Mouse (Mus musculus) forebrain, postnatal 0 days (tissue): ENCODE measurements around the gene Mtcl1. TPM values are rescaled to one million over a fixed set of nuclear protein-coding genes. Genes with fewer than 3 reads are reported as not detected.

Experiments used
- ATAC-seq: fragments of 200-750 bp; cut with Nextera tagmentation; 2 replicates; pipeline ENCODE4 v1.8.0; 2017; ENCODE audit warnings: mild to moderate bottlenecking, moderate library complexity
- DNase-seq: peaks from one replicate; pipeline ENCODE4 v3.0.0-alpha.2; 2015
- H3K27ac ChIP-seq: fragments of 300-500 bp; sonication (generic); 2 replicates; pipeline ENCODE4 v1.5.1; 2014; ENCODE audit warnings: low read depth, mild to moderate bottlenecking, antibody characterized with exemption, low read length, moderate library complexity, mixed read lengths
- H3K27me3 ChIP-seq: fragments of 300-500 bp; sonication (generic); 2 replicates; pipeline ENCODE4 v1.6.1; 2014; ENCODE audit warnings: mild to moderate bottlenecking, low read length, mixed read lengths; ENCODE audit not compliant: insufficient read depth
- H3K36me3 ChIP-seq: fragments of 300-500 bp; sonication (generic); 2 replicates; pipeline ENCODE4 v1.6.1; 2014; ENCODE audit warnings: mild to moderate bottlenecking, moderate library complexity; ENCODE audit not compliant: insufficient read depth
- H3K4me1 ChIP-seq: fragments of 300-500 bp; sonication (generic); 2 replicates; pipeline ENCODE4 v1.6.1; 2014; ENCODE audit warnings: antibody characterized with exemption; ENCODE audit not compliant: insufficient read depth
- H3K4me2 ChIP-seq: fragments of 300-500 bp; sonication (generic); 2 replicates; pipeline ENCODE4 v1.6.1; 2014; ENCODE audit warnings: low read depth, mild to moderate bottlenecking, moderate library complexity
- H3K4me3 ChIP-seq: fragments of 300-500 bp; sonication (generic); 2 replicates; pipeline ENCODE4 v1.5.1; 2014; ENCODE audit warnings: low read depth, low read length, mixed read lengths
- H3K9ac ChIP-seq: fragments of 300-500 bp; sonication (generic); 2 replicates; pipeline ENCODE4 v1.6.1; 2014; ENCODE audit warnings: mild to moderate bottlenecking
- H3K9me3 ChIP-seq: fragments of 300-500 bp; sonication (generic); 2 replicates; pipeline ENCODE4 v1.6.1; 2016; ENCODE audit warnings: low read length
- CTCF ChIP-seq: sonication (generic); IDR thresholded peaks from 2 replicates; pipeline ENCODE4 v1.5.1; 2016; ENCODE audit warnings: antibody characterized with exemption, control low read depth, low read depth
- WGBS: fragments of 180-500 bp; shearing (Covaris S2); extraction: QIAGEN DNeasy Blood & Tissue Kit; methylation state at CpG from one replicate; pipeline ENCODE4 v1.1.7; 2014; 5-methylcytosine and 5-hydroxymethylcytosine counted together
- polyA plus RNA-seq: library from polyadenylated mRNA; unstranded; fragments of >200 nt; fragmentation: Nextera tagmentation; extraction: Ambion mirVana; gene quantifications from 2 replicates; pipeline ENCODE4 v1.2.1, GENCODE M21; 2015
- total RNA-seq: library from RNA; depleted of rRNA; stranded (reverse); fragments of >200 nt; gene quantifications from 2 replicates; pipeline ENCODE4 v1.2.3, GENCODE M21; 2014

The Mtcl1 gene
- total and polyA plus RNA-seq, 2 experiments from 2014 or later = 8.5 to 25.7 TPM

GRCm38 (mm10) chr17:66345680-66346079, 103.9 kb downstream of the Mtcl1 start:
- no peak overlapping the region for H3K4me3 ChIP-seq
- peak; percentile 35 for DNase-seq
- ATAC-seq = no peak

GRCm38 (mm10) chr17:66342932-66343331, 106.6 kb downstream of the Mtcl1 start:
- 94% methylated on average over 18 of the region's 18 CpGs for WGBS
- TF ChIP-seq CTCF = no peak
- H3K36me3 ChIP-seq = peaks cover 46% of the 10 kb centered on the region
- no peak overlapping the region for H3K4me2 ChIP-seq
- DNase-seq (no peak), ATAC-seq (no peak)
- H3K4me3 ChIP-seq = no peak overlapping the region
- no peak overlapping the region for H3K9ac ChIP-seq
- H3K27ac ChIP-seq = no peak overlapping the region
- H3K4me1 ChIP-seq = no peaks in the 10 kb centered on the region
- H3K9me3 ChIP-seq = no peaks in the 10 kb centered on the region
- no peaks in the 10 kb centered on the region for H3K27me3 ChIP-seq

More at GRCm38 (mm10) chr17:66345680-66346079, 103.9 kb downstream of the Mtcl1 start:
- no peak for TF ChIP-seq CTCF
- H3K27ac ChIP-seq = no peak overlapping the region
- H3K36me3 ChIP-seq = peaks cover 48% of the 10 kb centered on the region
- H3K4me2 ChIP-seq = no peak overlapping the region
- WGBS = 50% methylated on average over 15 of the region's 15 CpGs
- H3K4me1 ChIP-seq = peaks cover 4% of the 10 kb centered on the region
- no peaks in the 10 kb centered on the region for H3K9me3 ChIP-seq
- H3K27me3 ChIP-seq = no peaks in the 10 kb centered on the region
- H3K9ac ChIP-seq = no peak overlapping the region

DNA sequence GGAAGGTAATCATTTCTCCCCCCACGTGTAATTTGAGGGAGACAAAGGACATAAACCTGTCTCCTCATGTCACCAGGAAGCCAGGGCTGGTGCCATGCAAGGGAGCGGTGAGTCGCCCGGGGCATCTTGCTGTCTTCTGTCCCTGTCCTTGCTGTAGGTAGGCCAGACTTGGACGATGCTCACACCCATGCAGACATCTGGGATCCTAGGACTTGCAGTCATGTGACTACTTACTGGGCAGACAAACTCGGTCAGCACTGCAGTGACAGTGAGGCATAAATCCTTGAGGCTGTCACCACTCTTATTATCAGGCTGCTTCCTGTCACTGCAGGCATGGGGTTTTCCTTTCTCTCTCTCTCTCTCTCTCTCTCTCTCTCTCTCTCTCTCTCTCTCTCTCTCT, 107.9 kb downstream of the Mtcl1 start:
- no peak overlapping the region for H3K4me2 ChIP-seq
- H3K27me3 ChIP-seq = no peaks in the 10 kb centered on the region
- ATAC-seq = no peak
- no peak overlapping the region for H3K4me3 ChIP-seq
- no peak for DNase-seq
- H3K27ac ChIP-seq = no peak overlapping the region
- WGBS = 91% methylated on average over 6 of the region's 6 CpGs
- H3K4me1 ChIP-seq = no peaks in the 10 kb centered on the region
- no peak for TF ChIP-seq CTCF
- H3K9ac ChIP-seq = no peak overlapping the region
- no peaks in the 10 kb centered on the region for H3K9me3 ChIP-seq
- H3K36me3 ChIP-seq = peaks cover 50% of the 10 kb centered on the region

GRCm38 (mm10) chr17:66340798-66341197, 108.8 kb downstream of the Mtcl1 start:
- DNase-seq = no peak
- Histone ChIP-seq H3K4me3 (no peak overlapping the region), H3K9ac (no peak overlapping the region), H3K27me3 (no peaks in the 10 kb centered on the region), H3K4me1 (no peaks in the 10 kb centered on the region), H3K4me2 (no peak overlapping the region), H3K36me3 (peaks cover 48% of the 10 kb centered on the region), H3K27ac (no peak overlapping the region), H3K9me3 (no peaks in the 10 kb centered on the region)
- no peak for ATAC-seq
- 86% methylated on average over 12 of the region's 12 CpGs for WGBS
- TF ChIP-seq CTCF = no peak

DNA sequence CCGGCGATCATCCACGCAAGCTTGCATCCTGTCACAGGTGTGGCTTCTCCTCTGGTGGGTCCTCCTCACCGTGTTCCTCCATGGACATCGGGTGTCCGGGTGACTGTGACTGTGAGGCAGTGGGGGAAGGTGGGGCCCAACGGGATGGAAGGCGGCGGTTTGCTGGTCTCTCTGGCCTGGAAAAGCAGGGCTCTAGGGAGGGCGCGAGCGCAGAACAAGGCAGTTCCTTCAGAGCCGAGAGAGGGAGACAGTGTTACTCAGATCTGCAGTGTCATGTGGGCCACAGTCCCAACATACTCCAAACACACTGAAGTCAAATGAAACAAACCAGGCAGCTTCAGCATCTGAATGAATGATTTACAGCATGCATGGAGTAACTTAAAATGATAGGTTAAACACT, 111.6 kb downstream of the Mtcl1 start:
- DNase-seq = no peak
- no peak overlapping the region for H3K9ac ChIP-seq
- no peaks in the 10 kb centered on the region for H3K27me3 ChIP-seq
- ATAC-seq = no peak
- no peak overlapping the region for H3K27ac ChIP-seq
- no peaks in the 10 kb centered on the region for H3K9me3 ChIP-seq
- 93% methylated on average over 13 of the region's 13 CpGs for WGBS
- TF ChIP-seq CTCF = no peak
- H3K4me2 ChIP-seq = no peak overlapping the region
- no peaks in the 10 kb centered on the region for H3K4me1 ChIP-seq
- H3K36me3 ChIP-seq = peaks cover 30% of the 10 kb centered on the region
- no peak overlapping the region for H3K4me3 ChIP-seq

DNA sequence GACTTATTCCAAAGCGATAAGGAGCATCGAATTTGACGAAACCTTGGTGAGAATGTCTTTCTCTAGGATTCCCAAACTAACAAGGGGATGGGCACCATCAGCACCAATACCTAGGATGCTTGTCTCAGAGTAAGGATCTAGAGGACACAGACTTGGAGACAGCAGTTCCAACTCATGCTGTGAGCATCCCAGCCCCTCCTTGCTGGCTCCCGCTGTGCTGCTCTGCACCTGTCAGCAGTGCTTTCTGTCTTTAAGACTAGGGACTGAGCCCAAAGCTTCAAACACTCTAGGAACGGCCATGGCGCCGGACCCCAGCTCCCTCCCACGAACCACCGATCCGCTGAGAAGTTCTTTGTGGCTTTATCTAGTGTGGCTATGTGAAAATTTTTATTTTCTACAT, 114.0 kb downstream of the Mtcl1 start:
- H3K27ac ChIP-seq = no peak overlapping the region
- TF ChIP-seq CTCF = no peak
- H3K9ac ChIP-seq = no peak overlapping the region
- no peaks in the 10 kb centered on the region for H3K27me3 ChIP-seq
- H3K4me3 ChIP-seq = no peak overlapping the region
- H3K4me1 ChIP-seq = no peaks in the 10 kb centered on the region
- WGBS = 92% methylated on average over 10 of the region's 10 CpGs
- H3K4me2 ChIP-seq = no peak overlapping the region
- ATAC-seq = no peak
- H3K36me3 ChIP-seq = peaks cover 15% of the 10 kb centered on the region
- DNase-seq = no peak
- no peaks in the 10 kb centered on the region for H3K9me3 ChIP-seq

GRCm38 (mm10) chr17:66334894-66335293, 114.7 kb downstream of the Mtcl1 start:
- Histone ChIP-seq H3K9me3 (no peaks in the 10 kb centered on the region), H3K4me2 (no peak overlapping the region), H3K36me3 (peaks cover 15% of the 10 kb centered on the region), H3K4me1 (no peaks in the 10 kb centered on the region), H3K27me3 (no peaks in the 10 kb centered on the region), H3K9ac (no peak overlapping the region), H3K27ac (no peak overlapping the region), H3K4me3 (no peak overlapping the region)
- DNase-seq = no peak
- 68% methylated on average over 4 of the region's 4 CpGs for WGBS
- TF ChIP-seq CTCF = no peak
- ATAC-seq = no peak

DNA sequence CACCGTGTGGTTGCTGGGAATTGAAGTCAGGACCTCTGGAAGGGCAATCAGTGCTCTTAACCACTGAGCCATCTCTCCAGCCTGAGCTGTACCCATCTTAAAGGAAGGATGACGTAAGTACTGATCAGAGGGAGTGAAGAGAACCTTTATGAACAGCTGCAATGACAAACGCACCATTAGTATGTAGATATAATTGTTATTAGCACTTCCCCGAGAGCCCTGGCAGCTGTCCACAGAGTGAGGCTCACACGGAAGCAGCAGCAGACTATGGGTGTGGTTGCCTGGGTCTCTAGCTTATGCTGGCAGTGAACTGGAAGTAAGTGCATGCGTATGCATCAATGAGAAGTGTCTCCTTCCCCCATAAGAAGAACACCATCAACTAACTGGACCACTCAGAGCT, 118.3 kb downstream of the Mtcl1 start:
- no peak for DNase-seq
- H3K9me3 ChIP-seq = no peaks in the 10 kb centered on the region
- H3K4me1 ChIP-seq = no peaks in the 10 kb centered on the region
- H3K36me3 ChIP-seq = no peaks in the 10 kb centered on the region
- no peak for ATAC-seq
- no peaks in the 10 kb centered on the region for H3K27me3 ChIP-seq
- 45% methylated on average over 6 of the region's 6 CpGs for WGBS
- no peak overlapping the region for H3K9ac ChIP-seq
- no peak for TF ChIP-seq CTCF
- H3K4me3 ChIP-seq = no peak overlapping the region
- H3K4me2 ChIP-seq = no peak overlapping the region
- H3K27ac ChIP-seq = no peak overlapping the region
